Mouse (Mus musculus) intestine, embryonic 16.5 days (tissue): Measurements from ENCODE around the gene Cul1. TPM values are rescaled to one million over a fixed set of nuclear protein-coding genes. Genes with fewer than 3 reads are reported as not detected.

Source experiments
- ATAC-seq: fragments of 200-750 bp; cut with Nextera tagmentation; 2 replicates; pipeline ENCODE4 v1.8.0; 2017; ENCODE audit warnings: moderate TSS enrichment, moderate library complexity
- H3K27ac ChIP-seq: fragments of 300-500 bp; sonication (generic); 2 replicates; pipeline ENCODE4 v1.5.1; 2014; ENCODE audit warnings: mild to moderate bottlenecking, low read length
- H3K27me3 ChIP-seq: fragments of 300-500 bp; sonication (generic); replicated peaks from 2 replicates; pipeline ENCODE4 v1.6.1; 2014; ENCODE audit warnings: low read length, control low read depth, mixed read lengths; ENCODE audit not compliant: control insufficient read depth, insufficient read depth
- H3K36me3 ChIP-seq: fragments of 300-500 bp; sonication (generic); 2 replicates; pipeline ENCODE4 v1.6.1; 2014; ENCODE audit warnings: low read length, control low read depth; ENCODE audit not compliant: control insufficient read depth, insufficient read depth
- H3K4me1 ChIP-seq: fragments of 300-500 bp; sonication (generic); 2 replicates; pipeline ENCODE4 v1.6.1; 2014; ENCODE audit warnings: low read length, control low read depth, mixed read lengths; ENCODE audit not compliant: control insufficient read depth, insufficient read depth
- H3K4me2 ChIP-seq: fragments of 300-500 bp; sonication (generic); 2 replicates; pipeline ENCODE4 v1.6.1; 2014; ENCODE audit warnings: low read depth, low read length, control low read depth
- H3K4me3 ChIP-seq: fragments of 300-500 bp; sonication (generic); 2 replicates; pipeline ENCODE4 v1.5.1; 2014; ENCODE audit warnings: mild to moderate bottlenecking, low read length
- H3K9ac ChIP-seq: fragments of 300-500 bp; sonication (generic); 2 replicates; pipeline ENCODE4 v1.6.1; 2014; ENCODE audit warnings: low read depth, low read length
- H3K9me3 ChIP-seq: fragments of 300-500 bp; sonication (generic); 2 replicates; pipeline ENCODE4 v1.6.1; 2016; ENCODE audit warnings: low read length, control low read depth; ENCODE audit not compliant: control insufficient read depth
- WGBS: fragments of 180-500 bp; shearing (Covaris S2); extraction: QIAGEN DNeasy Blood & Tissue Kit; methylation state at CpG from one replicate; pipeline ENCODE4 v1.1.7; 2014; 5-methylcytosine and 5-hydroxymethylcytosine counted together
- polyA plus RNA-seq: library from polyadenylated mRNA; unstranded; fragments of >200 nt; fragmentation: Nextera tagmentation; extraction: Ambion mirVana; gene quantifications from 2 replicates; pipeline ENCODE4 v1.2.1, GENCODE M21; 2015

The Cul1 gene
- polyA plus RNA-seq, 1 experiment from 2014 or later = 97.6 TPM

- Histone ChIP-seq H3K4me1 (no peaks in the 10 kb centered on the region), H3K27me3 (no peaks in the 10 kb centered on the region), H3K27ac (no peak overlapping the region), H3K4me2 (no peak overlapping the region), H3K9me3 (no peaks in the 10 kb centered on the region), H3K36me3 (peaks cover 17% of the 10 kb centered on the region), H3K4me3 (no peak overlapping the region), H3K9ac (no peak overlapping the region)
- WGBS = 88% methylated on average over 2 of the region's 2 CpGs
- no peak for ATAC-seq
Measured at GRCm38 (mm10) chr6:47572887-47573286, 119.7 kb downstream of the Cul1 start.

Other genes starting within 250 kb of the Cul1 start
- 50.0 and 54.6 TPM in 2 replicates for gene Ezh2, start 141.9 kb downstream of the Cul1 start, polyA plus RNA-seq